Mouse (Mus musculus): Measurements from ENCODE around the gene Nufip1. TPM values are rescaled to one million over a fixed set of nuclear protein-coding genes. Genes with fewer than 3 reads are reported as not detected.
"Not testable (repeated sequence)": the region's sequence is repeated elsewhere in the genome, so short reads cannot be mapped to it uniquely, and the experiment has no call there.

Nufip1 gene
- polyA plus RNA-seq, 1 experiment from 2014 or later, result 10.8 TPM

- Histone ChIP-seq H3K9ac (no peak overlapping the region), H3K4me2 (no peak overlapping the region), H3K27ac (ENCODE audit: poor library complexity, severe bottlenecking) (no peak overlapping the region), H3K4me1 (replicated peaks) (peaks cover 3% of the 10 kb centered on the region; the same call in 1 of the 2 replicates), H3K4me3 (no peak overlapping the region), H3K27me3 (replicated peaks) (no peaks in the 10 kb centered on the region), H3K36me3 (no peaks in the 10 kb centered on the region), H3K9me3 (replicated peaks) (no peaks in the 10 kb centered on the region; the same call in 1 of the 2 replicates)
- 62% methylated on average over 5 of the region's 5 CpGs for WGBS
- no peak for ATAC-seq (ENCODE audit: insufficient number of reproducible peaks, low FRiP score)
These were observed 47.6 kb downstream of the Nufip1 start for GRCm38 (mm10) chr14:76158192-76158785.

GRCm38 (mm10) chr14:76160580-76160979, 49.9 kb downstream of the Nufip1 start:
- ATAC-seq (ENCODE audit: insufficient number of reproducible peaks, low FRiP score); H3K4me3 ChIP-seq; H3K9ac ChIP-seq; H3K9me3 ChIP-seq (replicated peaks); H3K36me3 ChIP-seq; H3K27ac ChIP-seq (ENCODE audit: poor library complexity, severe bottlenecking); H3K4me2 ChIP-seq: not testable (repeated sequence)
- WGBS, result 76% methylated on average over 6 of the region's 6 CpGs
- H3K4me1 ChIP-seq (replicated peaks), result peaks cover 13% of the 10 kb centered on the region
- H3K27me3 ChIP-seq (replicated peaks), result peaks cover 14% of the 10 kb centered on the region

GRCm38 (mm10) chr14:76164236-76164635, 53.5 kb downstream of the Nufip1 start:
- H3K4me2 ChIP-seq, result peak overlapping the region; percentile 71; the same call in 1 of the 2 replicates

GRCm38 (mm10) chr14:76164904-76165755, 54.4 kb downstream of the Nufip1 start:
- 13% methylated on average over 32 of the region's 32 CpGs for WGBS
- Histone ChIP-seq H3K36me3 (no peaks in the 10 kb centered on the region), H3K27ac (ENCODE audit: poor library complexity, severe bottlenecking) (no peak overlapping the region), H3K9me3 (replicated peaks) (no peaks in the 10 kb centered on the region; the same call in 1 of the 2 replicates), H3K27me3 (replicated peaks) (peaks cover 14% of the 10 kb centered on the region), H3K4me1 (replicated peaks) (peaks cover 13% of the 10 kb centered on the region), H3K4me3 (peak overlapping the region; percentile 29), H3K4me2 (peak overlapping the region; percentile 71), H3K9ac (no peak overlapping the region)
- ATAC-seq (ENCODE audit: insufficient number of reproducible peaks, low FRiP score), result peak; percentile 45; the same call in 1 of the 2 replicates

More at GRCm38 (mm10) chr14:76164236-76164635, 53.5 kb downstream of the Nufip1 start:
- Histone ChIP-seq H3K9ac (no peak overlapping the region), H3K4me3 (no peak overlapping the region), H3K27me3 (replicated peaks) (peaks cover 14% of the 10 kb centered on the region), H3K9me3 (replicated peaks) (no peaks in the 10 kb centered on the region; the same call in 1 of the 2 replicates), H3K27ac (ENCODE audit: poor library complexity, severe bottlenecking) (no peak overlapping the region), H3K4me1 (replicated peaks) (peaks cover 13% of the 10 kb centered on the region), H3K36me3 (no peaks in the 10 kb centered on the region)
- no peak for ATAC-seq (ENCODE audit: insufficient number of reproducible peaks, low FRiP score)
- 38% methylated on average over 11 of the region's 11 CpGs for WGBS

GRCm38 (mm10) chr14:76169876-76170466, 59.3 kb downstream of the Nufip1 start:
- peaks cover 1% of the 10 kb centered on the region; the same call in 1 of the 2 replicates for H3K27me3 ChIP-seq (replicated peaks)
- H3K4me3 ChIP-seq, result no peak overlapping the region
- no peak for ATAC-seq (ENCODE audit: insufficient number of reproducible peaks, low FRiP score)
- peaks cover 6% of the 10 kb centered on the region; the same call in 1 of the 2 replicates for H3K4me1 ChIP-seq (replicated peaks)
- no peaks in the 10 kb centered on the region for H3K9me3 ChIP-seq (replicated peaks)
- no peak overlapping the region for H3K4me2 ChIP-seq
- WGBS, result 67% methylated on average over 11 of the region's 11 CpGs
- H3K36me3 ChIP-seq, result no peaks in the 10 kb centered on the region
- no peak overlapping the region for H3K9ac ChIP-seq
- H3K27ac ChIP-seq (ENCODE audit: poor library complexity, severe bottlenecking), result no peak overlapping the region

GRCm38 (mm10) chr14:76171285-76171684, 60.6 kb downstream of the Nufip1 start:
- WGBS, result 81% methylated on average over 8 of the region's 8 CpGs

GRCm38 (mm10) chr14:76174328-76174727, 63.6 kb downstream of the Nufip1 start:
- H3K9ac ChIP-seq, result no peak overlapping the region
- no peak overlapping the region for H3K4me2 ChIP-seq
- H3K36me3 ChIP-seq, result no peaks in the 10 kb centered on the region
- no peaks in the 10 kb centered on the region for H3K9me3 ChIP-seq (replicated peaks)
- H3K27me3 ChIP-seq (replicated peaks), result no peaks in the 10 kb centered on the region
- no peak for ATAC-seq (ENCODE audit: insufficient number of reproducible peaks, low FRiP score)
- no peak overlapping the region for H3K27ac ChIP-seq (ENCODE audit: poor library complexity, severe bottlenecking)
- WGBS, result 78% methylated on average over 7 of the region's 7 CpGs
- no peaks in the 10 kb centered on the region for H3K4me1 ChIP-seq (replicated peaks)
- no peak overlapping the region for H3K4me3 ChIP-seq

More at GRCm38 (mm10) chr14:76171285-76171684, 60.6 kb downstream of the Nufip1 start:
- Histone ChIP-seq H3K4me2 (no peak overlapping the region), H3K27me3 (replicated peaks) (no peaks in the 10 kb centered on the region), H3K9me3 (replicated peaks) (no peaks in the 10 kb centered on the region), H3K27ac (ENCODE audit: poor library complexity, severe bottlenecking) (no peak overlapping the region), H3K36me3 (no peaks in the 10 kb centered on the region), H3K4me1 (replicated peaks) (no peaks in the 10 kb centered on the region), H3K4me3 (no peak overlapping the region), H3K9ac (no peak overlapping the region)
- ATAC-seq (ENCODE audit: insufficient number of reproducible peaks, low FRiP score), result no peak

- H3K27ac ChIP-seq (ENCODE audit: poor library complexity, severe bottlenecking), result no peak overlapping the region
- WGBS, result 57% methylated on average over 5 of the region's 5 CpGs
- no peaks in the 10 kb centered on the region for H3K9me3 ChIP-seq (replicated peaks)
- H3K9ac ChIP-seq, result no peak overlapping the region
- no peaks in the 10 kb centered on the region for H3K36me3 ChIP-seq
- H3K4me1 ChIP-seq (replicated peaks), result no peaks in the 10 kb centered on the region
- no peak for ATAC-seq (ENCODE audit: insufficient number of reproducible peaks, low FRiP score)
- no peaks in the 10 kb centered on the region for H3K27me3 ChIP-seq (replicated peaks)
- no peak overlapping the region for H3K4me3 ChIP-seq
- H3K4me2 ChIP-seq, result no peak overlapping the region
These were observed 65.1 kb downstream of the Nufip1 start for GRCm38 (mm10) chr14:76175808-76176207.

GRCm38 (mm10) chr14:76177230-76177629, 66.5 kb downstream of the Nufip1 start:
- Histone ChIP-seq H3K9me3 (replicated peaks) (no peaks in the 10 kb centered on the region), H3K4me2 (no peak overlapping the region), H3K4me3 (no peak overlapping the region), H3K4me1 (replicated peaks) (no peaks in the 10 kb centered on the region), H3K27me3 (replicated peaks) (no peaks in the 10 kb centered on the region), H3K27ac (ENCODE audit: poor library complexity, severe bottlenecking) (no peak overlapping the region), H3K9ac (no peak overlapping the region), H3K36me3 (no peaks in the 10 kb centered on the region)
- 89% methylated on average over 9 of the region's 9 CpGs for WGBS
- ATAC-seq (ENCODE audit: insufficient number of reproducible peaks, low FRiP score), result no peak

GRCm38 (mm10) chr14:76178447-76178846, 67.8 kb downstream of the Nufip1 start:
- Histone ChIP-seq H3K36me3 (no peaks in the 10 kb centered on the region), H3K4me2 (no peak overlapping the region), H3K9ac (no peak overlapping the region), H3K4me3 (no peak overlapping the region), H3K4me1 (replicated peaks) (no peaks in the 10 kb centered on the region), H3K27ac (ENCODE audit: poor library complexity, severe bottlenecking) (no peak overlapping the region), H3K27me3 (replicated peaks) (no peaks in the 10 kb centered on the region), H3K9me3 (replicated peaks) (no peaks in the 10 kb centered on the region)
- ATAC-seq (ENCODE audit: insufficient number of reproducible peaks, low FRiP score), result no peak
- WGBS, result 78% methylated on average over 2 of the region's 2 CpGs

GRCm38 (mm10) chr14:76179343-76179742, 68.7 kb downstream of the Nufip1 start:
- Histone ChIP-seq H3K4me2 (no peak overlapping the region), H3K36me3 (no peaks in the 10 kb centered on the region), H3K9ac (no peak overlapping the region), H3K9me3 (replicated peaks) (no peaks in the 10 kb centered on the region), H3K4me1 (replicated peaks) (no peaks in the 10 kb centered on the region), H3K27ac (ENCODE audit: poor library complexity, severe bottlenecking) (no peak overlapping the region), H3K27me3 (replicated peaks) (no peaks in the 10 kb centered on the region), H3K4me3 (no peak overlapping the region)
- ATAC-seq (ENCODE audit: insufficient number of reproducible peaks, low FRiP score), result no peak
- 83% methylated on average over 6 of the region's 6 CpGs for WGBS

Data from heart, embryonic 12.5 days (tissue).